29 mouse cellular contexts compared by ENCODE assay signal in the genomic region with DNA sequence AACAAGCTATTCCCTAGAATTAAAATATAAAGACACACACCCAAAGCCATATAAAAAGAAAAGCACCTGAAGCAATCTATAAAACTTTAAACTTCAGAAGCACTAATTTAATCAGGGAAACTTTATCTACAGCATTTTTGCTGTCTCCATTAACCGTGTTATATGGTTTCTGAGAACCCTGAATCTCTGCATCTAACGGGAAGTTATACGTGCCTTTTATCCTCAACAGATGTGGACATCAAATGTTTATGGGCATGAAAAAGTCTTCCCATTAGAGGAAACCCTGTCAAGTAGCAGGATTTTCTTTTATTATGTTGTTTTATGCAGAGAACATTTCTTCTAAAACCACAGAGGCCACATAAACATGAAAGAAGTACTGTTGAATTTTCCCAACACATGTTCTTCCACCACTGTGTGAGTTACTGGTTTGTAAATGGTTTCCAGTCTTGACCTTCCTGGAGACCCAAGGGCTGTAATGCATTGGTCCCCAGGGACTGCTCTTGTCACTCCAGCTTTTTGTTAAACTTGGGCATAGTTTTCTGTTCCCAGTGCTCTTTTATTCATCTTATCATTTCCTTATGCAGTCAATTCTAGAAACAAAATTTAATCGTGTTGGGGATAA.
DNase-seq lines count a peak whose midpoint lies in the region; ATAC-seq lines count a peak whose summit lies in the region.
"Had no signal": no experiment of that assay in that cellular context is flagged by ENCODE, and none has a peak within 500 bp of the region (broad histone marks: within the 10 kb centered on the region; RNA-seq: fewer than 3 reads in every experiment).

No protein-coding gene starts in this region.

- no peak overlapping the region for H3K27ac ChIP-seq in kidney, embryonic 15.5 days
- no peak overlapping the region for H3K27ac ChIP-seq in kidney, embryonic 14.5 days (ENCODE audit: low read depth, low read length)
- no peak overlapping the region for H3K27ac ChIP-seq in midbrain, embryonic 11.5 days (ENCODE audit: low read depth, low read length)
- no peak overlapping the region for H3K27ac ChIP-seq in midbrain, embryonic 10.5 days (replicated peaks)
- H3K27ac ChIP-seq in limb, embryonic 13.5 days = no peak overlapping the region
- H3K27ac ChIP-seq: embryonic facial prominence, embryonic 12.5 days; forebrain, embryonic 10.5 days; forebrain, embryonic 15.5 days; gastrocnemius, adult 2 months; heart, embryonic 13.5 days; hindbrain, embryonic 10.5 days; hindbrain, embryonic 15.5 days; liver, embryonic 15.5 days had no signal

- no peaks in the 10 kb centered on the region for H3K27me3 ChIP-seq in kidney, embryonic 15.5 days
- no peaks in the 10 kb centered on the region for H3K27me3 ChIP-seq in kidney, embryonic 14.5 days (ENCODE audit: control insufficient read depth, insufficient read depth, low read length)
- H3K27me3 ChIP-seq in midbrain, embryonic 11.5 days (ENCODE audit: control insufficient read depth, insufficient read depth, low read length) = no peaks in the 10 kb centered on the region
- no peaks in the 10 kb centered on the region for H3K27me3 ChIP-seq in midbrain, embryonic 10.5 days (ENCODE audit: low read depth, poor library complexity, severe bottlenecking)
- no peaks in the 10 kb centered on the region for H3K27me3 ChIP-seq in limb, embryonic 13.5 days
- H3K27me3 ChIP-seq: embryonic facial prominence, embryonic 12.5 days; forebrain, embryonic 15.5 days; heart, embryonic 13.5 days; hindbrain, embryonic 15.5 days; liver, embryonic 15.5 days; Patski had no signal

- WGBS in kidney, embryonic 15.5 days = 58% methylated on average over 4 of the region's 4 CpGs
- 58% methylated on average over 4 of the region's 4 CpGs for WGBS in kidney, embryonic 14.5 days
- WGBS in midbrain, embryonic 11.5 days = 85% methylated on average over 4 of the region's 4 CpGs
- WGBS in midbrain, embryonic 10.5 days = 91% methylated on average over 4 of the region's 4 CpGs
- WGBS in limb, embryonic 13.5 days = 20% methylated on average over 4 of the region's 4 CpGs

- H3K9me3 ChIP-seq in kidney, embryonic 15.5 days (replicated peaks) = no peaks in the 10 kb centered on the region
- H3K9me3 ChIP-seq in kidney, embryonic 14.5 days (ENCODE audit: control insufficient read depth, low read length) = no peaks in the 10 kb centered on the region
- H3K9me3 ChIP-seq in midbrain, embryonic 11.5 days (ENCODE audit: control insufficient read depth, low read length) = no peaks in the 10 kb centered on the region
- no peaks in the 10 kb centered on the region for H3K9me3 ChIP-seq in midbrain, embryonic 10.5 days (replicated peaks)
- no peaks in the 10 kb centered on the region for H3K9me3 ChIP-seq in limb, embryonic 13.5 days
- H3K9me3 ChIP-seq: embryonic facial prominence, embryonic 12.5 days; forebrain, embryonic 10.5 days; forebrain, embryonic 15.5 days; heart, embryonic 13.5 days; hindbrain, embryonic 10.5 days; hindbrain, embryonic 15.5 days; liver, embryonic 15.5 days had no signal

- no peak overlapping the region for H3K4me2 ChIP-seq in kidney, embryonic 15.5 days
- H3K4me2 ChIP-seq in kidney, embryonic 14.5 days (replicated peaks; ENCODE audit: low read depth, low read length) = no peak overlapping the region
- H3K4me2 ChIP-seq in midbrain, embryonic 11.5 days = no peak overlapping the region
- H3K4me2 ChIP-seq in limb, embryonic 13.5 days (replicated peaks) = no peak overlapping the region
- H3K4me2 ChIP-seq: embryonic facial prominence, embryonic 12.5 days; forebrain, embryonic 15.5 days; heart, embryonic 13.5 days; hindbrain, embryonic 15.5 days; liver, embryonic 15.5 days; lung, embryonic 14.5 days had no signal

- H3K36me3 ChIP-seq in kidney, embryonic 15.5 days = no peaks in the 10 kb centered on the region
- no peaks in the 10 kb centered on the region for H3K36me3 ChIP-seq in kidney, embryonic 14.5 days (ENCODE audit: control insufficient read depth, insufficient read depth, low read length)
- H3K36me3 ChIP-seq in midbrain, embryonic 11.5 days (ENCODE audit: control insufficient read depth, insufficient read depth, low read length) = no peaks in the 10 kb centered on the region
- H3K36me3 ChIP-seq in midbrain, embryonic 10.5 days = no peaks in the 10 kb centered on the region
- H3K36me3 ChIP-seq in limb, embryonic 13.5 days = no peaks in the 10 kb centered on the region
- H3K36me3 ChIP-seq: embryonic facial prominence, embryonic 12.5 days; forebrain, embryonic 10.5 days; forebrain, embryonic 15.5 days; heart, embryonic 13.5 days; hindbrain, embryonic 10.5 days; hindbrain, embryonic 15.5 days; liver, embryonic 15.5 days had no signal

- ATAC-seq in kidney, embryonic 15.5 days (replicated peaks; ENCODE audit: low FRiP score) = 0 out of 2 replicates have a peak, but pooled peaks have one; percentile 54
- no peak for ATAC-seq in kidney, embryonic 14.5 days (ENCODE audit: low FRiP score, low TSS enrichment)
- no peak for ATAC-seq in midbrain, embryonic 11.5 days (ENCODE audit: low FRiP score)
- ATAC-seq in limb, embryonic 13.5 days (ENCODE audit: low FRiP score, low read depth) = peak; percentile 82
- ATAC-seq: forebrain, embryonic 15.5 days; Patski had no signal

- intact Hi-C loops in heart, postnatal 36 days (cut with DNase I) = no loop called here

- no peak overlapping the region for H3K9ac ChIP-seq in kidney, embryonic 15.5 days
- H3K9ac ChIP-seq in kidney, embryonic 14.5 days (ENCODE audit: low read depth, low read length) = no peak overlapping the region
- no peak overlapping the region for H3K9ac ChIP-seq in midbrain, embryonic 11.5 days (ENCODE audit: low read length)
- H3K9ac ChIP-seq in limb, embryonic 13.5 days = no peak overlapping the region
- H3K9ac ChIP-seq: embryonic facial prominence, embryonic 12.5 days; forebrain, embryonic 15.5 days; heart, embryonic 13.5 days; hindbrain, embryonic 15.5 days; liver, embryonic 15.5 days; lung, embryonic 14.5 days had no signal

- DNase-seq in midbrain, embryonic 11.5 days (ENCODE audit: low spot score, missing footprints) = peak; percentile 62
- no peak for DNase-seq in midbrain, embryonic 10.5 days (ENCODE audit: low spot score)
- DNase-seq in lung, postnatal 10 days = no peak
- DNase-seq in heart, postnatal 36 days = no peak
- DNase-seq: adrenal gland, postnatal 10 days; cerebellum, adult 11 months; cerebellum, adult 9-10 months; cerebellum, postnatal 36 days; gastrocnemius, adult 2 months; heart, postnatal 10 days; kidney, adult 2 months; layer of hippocampus, adult 9-11 months; liver; lung, embryonic 14.5 days; lung, postnatal 36 days; midbrain, embryonic 14.5 days; thymus, adult 2 months; thymus, postnatal 36 days had no signal

- H3K4me1 ChIP-seq in kidney, embryonic 15.5 days = no peaks in the 10 kb centered on the region
- no peaks in the 10 kb centered on the region for H3K4me1 ChIP-seq in kidney, embryonic 14.5 days (ENCODE audit: control insufficient read depth, insufficient read depth, low read length)
- no peaks in the 10 kb centered on the region for H3K4me1 ChIP-seq in midbrain, embryonic 11.5 days (ENCODE audit: control insufficient read depth, insufficient read depth, low read length)
- H3K4me1 ChIP-seq in midbrain, embryonic 10.5 days = peaks cover 7% of the 10 kb centered on the region
- peaks cover 16% of the 10 kb centered on the region; the same call in 1 of the 2 replicates for H3K4me1 ChIP-seq in limb, embryonic 13.5 days
- H3K4me1 ChIP-seq: embryonic facial prominence, embryonic 12.5 days; forebrain, embryonic 10.5 days; forebrain, embryonic 15.5 days; heart, embryonic 13.5 days; hindbrain, embryonic 10.5 days; hindbrain, embryonic 15.5 days; liver, embryonic 15.5 days had no signal

- H3K4me3 ChIP-seq in kidney, embryonic 15.5 days (replicated peaks) = no peak overlapping the region
- H3K4me3 ChIP-seq in kidney, embryonic 14.5 days (ENCODE audit: low read length) = no peak overlapping the region
- no peak overlapping the region for H3K4me3 ChIP-seq in midbrain, embryonic 11.5 days (ENCODE audit: low read depth, low read length)
- no peak overlapping the region for H3K4me3 ChIP-seq in midbrain, embryonic 10.5 days
- no peak overlapping the region for H3K4me3 ChIP-seq in limb, embryonic 13.5 days
- H3K4me3 ChIP-seq: embryonic facial prominence, embryonic 12.5 days; forebrain, embryonic 10.5 days; forebrain, embryonic 15.5 days; gastrocnemius, adult 2 months; heart, embryonic 13.5 days; hindbrain, embryonic 10.5 days; hindbrain, embryonic 15.5 days; liver, embryonic 15.5 days had no signal

Comparison
In these comparisons a context has a peak if more than half of its experiments do, and no peak if none do; other contexts are left out.
1. ATAC-seq: peak in kidney, embryonic 15.5 days (single experiment) and limb, embryonic 13.5 days (single experiment); none in kidney, embryonic 14.5 days (single experiment) and midbrain, embryonic 11.5 days (single experiment).